Mouse (Mus musculus) common myeloid progenitor, adult 5-6 weeks (primary cell): ENCODE measurements around the gene Plcb3. TPM values are rescaled to one million over a fixed set of nuclear protein-coding genes. Genes with fewer than 3 reads are reported as not detected.

Experiments used
- ATAC-seq: replicated peaks from 2 replicates; pipeline ENCODE4 v1.8.0; 2016; ENCODE audit warnings: low read depth, mild to moderate bottlenecking, moderate TSS enrichment, inconsistent platforms; ENCODE audit not compliant: poor library complexity, severe bottlenecking
- total RNA-seq: library from RNA; stranded (forward); fragments of 200-1000, 187-1606 nt; gene quantifications from 2 replicates; pipeline ENCODE4 v1.2.3, GENCODE M21; 2017

Gene Plcb3
- total RNA-seq, 1 experiment from 2014 or later, result 7.5 TPM

DNA sequence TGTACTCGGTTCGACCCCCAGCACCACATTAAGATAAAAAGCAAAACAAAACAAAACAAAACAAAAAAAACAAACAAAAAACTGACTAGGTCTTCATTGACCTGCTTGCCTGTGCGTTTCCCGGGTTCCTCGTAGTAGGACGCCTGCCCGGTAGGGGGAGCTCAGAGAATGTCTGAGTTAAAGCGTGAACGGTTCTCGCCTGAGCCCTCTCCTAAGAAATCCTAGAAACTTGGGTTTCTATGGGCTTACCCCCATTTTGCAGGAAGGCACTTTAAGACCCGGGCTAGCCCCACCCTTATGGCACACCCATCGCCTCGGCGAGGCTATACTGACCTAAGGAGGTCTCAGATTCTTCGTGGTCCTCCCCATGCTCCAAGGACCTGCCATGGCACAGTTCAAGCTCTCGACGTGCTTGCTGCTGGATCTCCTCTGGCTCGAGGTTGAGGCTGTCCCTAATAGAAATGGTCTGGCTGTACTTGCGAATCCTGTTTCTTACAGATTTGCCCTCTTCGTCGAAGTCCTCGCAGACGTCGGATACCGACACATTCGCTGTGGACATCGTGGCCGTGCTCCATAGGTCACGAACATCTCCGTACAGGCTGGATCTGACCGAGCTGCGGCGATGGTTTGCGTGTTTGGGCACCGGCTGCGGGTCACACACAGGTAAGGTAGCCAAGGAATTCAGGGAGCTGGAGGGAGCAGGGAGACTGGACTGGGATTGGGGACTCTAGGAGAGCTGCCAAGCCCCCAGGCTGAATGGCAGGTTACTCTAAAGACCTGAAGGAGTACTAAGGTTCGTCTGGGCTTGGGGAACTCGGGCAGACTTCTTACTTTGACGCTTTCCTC, 51.6 kb downstream of the Plcb3 start:
- ATAC-seq, result no peak

DNA sequence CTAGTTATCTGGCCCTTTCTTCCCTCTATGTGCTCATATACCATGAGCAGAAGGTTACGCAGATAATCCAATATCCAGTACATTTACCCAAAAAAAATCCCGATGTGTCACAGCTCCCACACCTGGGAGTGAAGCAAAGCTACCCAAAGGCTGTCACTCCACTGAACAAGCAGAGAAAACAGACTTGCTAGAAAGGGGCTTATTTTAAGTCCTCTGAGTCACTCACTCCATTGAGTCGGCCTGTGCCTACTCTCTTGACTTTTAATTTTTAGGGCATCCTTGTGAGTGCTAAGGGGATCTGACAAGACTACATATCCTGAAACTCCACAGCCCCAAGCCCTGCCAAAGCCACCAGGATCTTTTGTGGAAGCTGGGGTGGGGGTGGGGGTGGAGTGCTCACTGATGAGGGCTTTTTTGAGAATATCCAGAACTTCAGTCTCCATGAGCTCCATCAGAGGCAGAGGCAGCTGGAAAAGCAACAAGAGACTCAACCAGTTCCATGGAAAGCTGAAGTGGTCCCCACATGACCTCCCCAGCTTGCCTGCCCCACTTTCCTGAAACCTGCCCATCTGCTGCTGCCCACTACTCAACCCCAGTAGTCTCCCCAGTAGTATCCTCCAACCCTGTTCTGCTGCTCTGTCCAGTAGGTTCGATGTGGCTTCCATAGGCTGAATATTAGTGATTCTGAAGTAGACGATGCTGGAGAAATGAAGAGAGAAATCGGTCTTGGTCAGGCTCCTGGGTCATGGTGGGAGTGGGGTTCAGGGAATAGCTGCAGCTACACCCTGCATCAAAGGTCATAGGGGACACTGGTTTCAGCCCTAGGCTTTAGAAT, 53.2 kb downstream of the Plcb3 start:
- ATAC-seq, result no peak

DNA sequence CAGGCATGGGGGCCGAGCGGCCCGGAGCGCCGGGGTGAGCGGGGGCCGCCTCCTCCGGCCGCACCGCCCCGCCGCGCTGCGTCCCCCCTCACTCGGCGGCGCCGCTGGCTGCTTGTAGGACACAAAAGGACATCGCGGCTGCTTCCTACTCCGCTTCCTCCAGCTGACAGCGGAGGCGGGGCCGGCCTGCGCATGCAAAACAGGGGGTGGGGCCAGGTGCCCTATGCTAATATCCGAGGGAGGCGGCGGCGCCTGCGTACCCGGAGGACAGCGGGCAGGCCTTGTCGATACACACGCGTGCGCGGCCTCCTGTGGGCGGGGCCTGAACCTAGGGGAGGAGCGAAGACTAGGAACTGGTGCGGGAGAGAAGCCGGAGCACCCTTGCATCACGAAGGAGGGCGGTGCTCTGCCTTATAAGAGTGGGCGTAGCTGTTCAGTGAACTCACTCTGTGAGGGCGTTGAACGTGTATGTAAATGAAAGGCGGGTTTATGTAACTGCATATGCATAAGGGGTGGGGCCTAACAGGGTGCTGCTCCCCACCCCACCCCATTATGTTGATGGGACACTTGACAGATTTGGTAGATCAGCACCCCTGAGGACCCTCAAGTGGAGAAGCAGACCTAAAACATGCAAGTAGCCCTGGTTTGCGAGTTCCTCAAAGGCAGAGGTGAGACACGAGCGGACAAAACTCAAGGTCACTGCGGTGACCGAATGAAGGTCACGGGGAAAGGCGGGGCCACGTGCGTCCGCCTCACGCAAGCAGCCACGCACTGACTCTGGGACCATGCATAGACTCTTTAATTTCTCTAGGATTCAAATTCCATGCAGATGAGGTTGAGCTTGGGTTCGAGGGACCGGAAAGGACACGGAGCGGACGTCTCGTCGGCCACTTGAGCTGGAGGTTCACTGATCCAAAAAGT, 54.4 kb downstream of the Plcb3 start, which contains the start of gene Esrra:
TSS of gene Esrra (minus strand) at position 167 of the 921 bp plus-strand sequence.
- peak; percentile 88 for ATAC-seq

GRCm38 (mm10) chr19:6920741-6921636, 55.3 kb downstream of the Plcb3 start:
- no peak for ATAC-seq

DNA sequence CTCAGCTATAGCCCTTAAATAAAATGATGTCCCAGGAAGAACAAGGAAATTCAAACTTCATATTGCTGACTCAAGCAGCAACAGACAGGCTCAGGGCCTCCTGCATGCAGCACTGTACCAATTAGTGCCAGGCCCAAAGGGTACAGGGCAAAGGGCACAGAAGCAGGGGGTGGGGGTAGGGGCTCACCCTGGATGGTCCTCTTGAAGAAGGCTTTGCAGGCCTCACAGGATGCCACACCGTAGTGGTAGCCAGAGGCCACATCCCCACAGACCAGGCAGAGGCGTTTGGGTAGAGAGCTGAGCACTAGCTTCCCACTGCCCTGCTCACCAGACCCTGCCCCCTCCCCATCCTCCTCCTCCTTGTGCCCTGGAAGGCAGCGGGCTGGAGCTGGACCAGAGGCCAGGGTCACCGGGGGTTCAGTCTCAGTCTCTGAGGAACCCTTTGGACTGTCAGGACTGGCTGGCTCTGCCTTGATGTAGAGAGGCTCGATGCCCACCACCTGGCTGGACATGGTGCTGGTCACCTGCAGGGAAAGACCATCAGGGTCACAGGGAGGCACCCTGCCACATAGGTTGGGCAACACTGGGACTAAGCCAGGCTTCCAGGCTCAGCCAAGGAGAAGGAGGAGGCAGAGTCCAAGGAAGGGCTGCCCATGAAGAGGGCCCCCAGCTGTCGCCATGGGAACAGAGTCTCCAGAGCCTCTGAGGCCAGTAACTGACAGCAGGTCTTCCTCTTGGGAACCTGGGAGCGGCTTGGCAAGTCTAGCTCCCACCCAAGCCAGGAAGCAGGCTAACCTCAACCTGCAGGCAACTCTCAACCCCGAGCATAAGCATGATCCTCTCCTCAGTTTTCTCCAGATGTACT, 56.2 kb downstream of the Plcb3 start:
- no peak for ATAC-seq

DNA sequence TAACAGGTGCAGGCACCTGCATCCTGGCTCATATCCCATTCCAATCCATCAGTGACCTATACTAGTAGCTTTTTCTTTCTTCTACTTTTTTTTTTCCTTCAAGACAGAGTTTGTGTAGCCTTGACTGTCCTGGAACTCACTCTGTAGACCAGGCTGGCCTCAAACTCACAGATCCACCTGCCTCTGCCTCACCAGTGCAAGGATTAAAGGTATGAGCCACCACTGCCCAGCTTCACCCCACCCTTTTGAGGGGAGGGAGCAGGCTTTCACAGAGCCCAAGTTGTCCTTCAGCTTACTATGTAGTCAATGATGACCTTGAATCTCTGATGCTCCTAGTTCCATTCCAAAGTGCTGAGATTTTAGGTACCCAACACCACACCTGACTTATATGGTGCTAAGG, 56.8 kb downstream of the Plcb3 start:
- no peak for ATAC-seq

DNA sequence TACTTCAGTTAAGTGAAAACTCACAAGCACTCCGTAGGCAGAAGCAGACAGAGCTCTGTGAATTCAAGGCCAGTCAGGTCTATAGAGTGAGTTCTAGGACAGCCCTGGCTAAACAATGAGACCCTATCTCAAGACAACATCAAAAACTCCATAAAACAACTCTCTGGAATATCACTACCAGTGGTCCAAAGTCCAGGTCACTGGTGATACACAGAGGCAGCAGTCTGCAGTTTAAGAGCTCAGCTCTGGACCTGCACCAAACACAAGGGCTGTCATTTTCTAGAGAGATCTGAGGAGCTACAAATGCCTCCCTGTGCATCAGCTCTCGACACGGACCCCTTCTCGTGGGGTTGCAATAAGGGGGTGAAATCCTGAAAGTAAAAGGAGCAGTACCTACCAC, 57.9 kb downstream of the Plcb3 start:
- no peak for ATAC-seq

GRCm38 (mm10) chr19:6916496-6916895, 59.8 kb downstream of the Plcb3 start:
- no peak for ATAC-seq

- no peak for ATAC-seq
Observed at GRCm38 (mm10) chr19:6915276-6915675, 61.0 kb downstream of the Plcb3 start.

DNA sequence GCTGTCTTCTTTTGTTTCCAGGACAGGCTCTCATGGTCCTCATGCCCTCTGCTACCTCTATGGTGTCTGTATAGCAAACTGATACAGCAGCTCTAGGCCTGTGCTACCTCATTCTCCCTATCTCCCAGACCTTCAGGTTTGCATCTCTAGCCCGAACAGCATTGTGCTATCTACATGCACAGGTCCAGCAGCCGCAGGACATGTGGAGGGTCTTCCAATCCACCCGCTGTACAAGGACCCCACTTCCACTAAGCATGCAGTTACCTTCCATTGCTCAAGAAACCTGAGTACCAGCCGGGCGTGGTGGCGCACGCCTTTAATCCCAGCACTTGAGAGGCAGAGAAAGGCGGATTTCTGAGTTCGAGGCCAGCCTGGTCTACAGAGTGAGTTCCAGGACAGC, 61.7 kb downstream of the Plcb3 start:
- ATAC-seq, result no peak

GRCm38 (mm10) chr19:6913991-6914390, 62.3 kb downstream of the Plcb3 start:
- ATAC-seq, result no peak

DNA sequence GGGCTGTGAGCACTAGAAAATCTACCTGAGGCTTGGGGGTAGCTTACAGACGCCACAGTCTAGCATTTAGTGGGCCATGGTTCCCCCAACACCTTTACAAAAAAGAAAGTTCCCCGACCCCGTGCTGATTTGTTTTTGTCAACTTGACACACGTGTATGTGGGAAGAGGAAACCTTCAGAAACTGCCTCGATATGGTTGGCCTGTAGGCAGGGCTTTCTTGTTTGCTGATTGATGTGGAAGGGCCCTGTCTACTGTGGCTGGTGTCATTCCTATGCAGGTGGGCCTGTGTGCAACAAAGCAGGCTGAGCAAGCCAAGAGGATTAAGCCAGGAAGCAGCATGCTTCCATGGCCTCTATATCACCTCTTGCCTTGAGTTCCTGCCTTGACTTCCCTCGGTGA, 63.2 kb downstream of the Plcb3 start:
- ATAC-seq, result no peak

DNA sequence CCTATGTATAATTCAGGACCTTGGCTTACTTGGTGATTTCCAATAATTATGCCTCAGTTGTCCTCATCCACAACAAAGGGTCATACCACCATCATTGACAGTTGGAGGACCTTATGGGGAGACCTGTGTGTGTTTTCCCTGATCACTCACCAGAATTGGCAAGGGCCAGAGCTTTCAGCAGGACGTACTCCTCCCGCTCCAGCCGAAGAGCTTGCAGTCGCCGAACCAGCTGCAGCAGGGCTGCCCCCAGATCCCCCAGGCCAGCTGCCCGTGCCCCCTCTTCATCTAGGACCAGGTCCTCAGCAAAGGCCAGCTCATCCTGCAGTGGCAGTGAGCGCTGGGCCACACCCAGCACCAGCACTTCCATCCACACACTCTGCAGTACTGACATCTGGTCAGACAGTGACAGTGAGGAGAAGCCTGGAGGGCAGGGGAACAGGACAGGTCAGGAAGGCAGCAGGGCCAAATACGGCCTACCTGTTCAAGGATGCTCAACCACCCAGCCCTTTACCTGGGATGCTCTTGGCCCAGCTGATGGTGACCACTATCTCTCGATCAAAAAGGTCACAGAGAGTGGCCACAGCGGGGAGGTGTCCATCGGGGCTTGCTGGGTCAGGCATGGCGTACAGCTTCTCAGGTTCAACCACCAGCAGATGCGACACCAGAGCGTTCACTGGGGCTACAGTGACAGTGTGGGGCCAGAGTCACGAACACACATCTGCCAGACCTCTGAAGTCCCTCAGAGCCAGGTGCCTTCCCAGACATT, 63.9 kb downstream of the Plcb3 start:
- ATAC-seq, result no peak

GRCm38 (mm10) chr19:6911101-6912074, 64.9 kb downstream of the Plcb3 start:
- ATAC-seq, result no peak

DNA sequence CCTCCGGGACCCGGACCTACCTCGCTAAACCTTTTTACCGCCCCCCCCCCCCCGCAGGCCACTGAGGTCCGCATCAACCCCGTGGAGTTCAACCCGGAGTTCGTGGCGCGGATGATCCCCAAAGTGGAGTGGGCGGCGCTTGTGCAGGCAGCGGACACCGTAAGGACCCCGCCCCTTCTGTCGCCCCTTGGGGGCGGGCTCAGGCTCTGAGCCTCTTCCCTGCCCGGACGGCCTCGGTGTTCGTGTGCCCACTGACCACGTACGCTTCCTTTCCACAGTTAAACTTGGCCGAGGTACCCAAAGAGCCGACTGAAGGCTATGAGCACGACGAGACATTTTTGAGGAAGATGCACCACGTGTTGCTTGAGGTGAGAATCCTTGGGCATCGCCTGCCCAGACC, 66.0 kb downstream of the Plcb3 start:
- ATAC-seq, result peak; percentile 56

DNA sequence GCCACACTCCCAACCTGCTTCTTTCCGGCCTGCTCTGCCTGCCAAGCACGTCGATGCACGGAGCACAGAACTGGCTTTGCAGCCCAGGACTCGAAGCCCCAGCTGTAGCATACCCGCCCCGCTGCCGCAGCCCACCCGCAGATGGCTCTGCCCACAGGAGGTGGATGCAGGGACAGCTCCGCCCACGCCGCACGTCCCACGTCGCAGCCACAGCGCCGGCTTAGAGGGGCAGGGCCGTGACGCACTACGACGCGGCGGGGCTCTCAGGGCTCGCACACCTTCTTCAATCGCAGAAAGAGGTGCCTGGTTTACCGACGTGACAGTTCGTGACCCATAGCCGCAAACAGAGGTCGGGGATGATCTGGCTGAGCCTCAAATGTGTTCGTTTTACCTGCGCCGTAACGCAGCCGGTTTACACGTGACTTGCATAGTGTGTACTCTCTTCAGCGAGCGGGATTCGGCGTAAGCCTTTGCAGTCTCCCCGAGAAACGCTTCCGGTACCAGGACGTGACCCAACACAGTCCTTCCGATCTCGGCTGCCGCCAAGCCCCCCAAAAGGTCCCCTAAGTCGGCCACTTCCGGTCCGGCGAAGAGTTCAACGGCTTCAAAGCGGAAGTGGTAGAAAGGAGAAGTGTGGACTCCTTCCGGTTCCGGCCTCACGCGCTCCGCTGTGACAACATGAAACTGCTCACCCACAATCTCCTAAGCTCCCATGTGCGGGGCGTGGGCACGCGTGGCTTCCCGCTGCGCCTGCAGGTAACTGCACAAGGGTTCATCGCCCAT, 66.6 kb downstream of the Plcb3 start, which contains the start of the genes Trmt112 and Prdx5:
TSS of gene Trmt112 (plus strand) at position 192 of the 783 bp plus-strand sequence.
TSS of gene Prdx5 (minus strand) at position 600 of the 783 bp plus-strand sequence.
- ATAC-seq, result peak; percentile 79
